Mouse (Mus musculus): ENCODE data around the gene Gbx1.

DNA sequence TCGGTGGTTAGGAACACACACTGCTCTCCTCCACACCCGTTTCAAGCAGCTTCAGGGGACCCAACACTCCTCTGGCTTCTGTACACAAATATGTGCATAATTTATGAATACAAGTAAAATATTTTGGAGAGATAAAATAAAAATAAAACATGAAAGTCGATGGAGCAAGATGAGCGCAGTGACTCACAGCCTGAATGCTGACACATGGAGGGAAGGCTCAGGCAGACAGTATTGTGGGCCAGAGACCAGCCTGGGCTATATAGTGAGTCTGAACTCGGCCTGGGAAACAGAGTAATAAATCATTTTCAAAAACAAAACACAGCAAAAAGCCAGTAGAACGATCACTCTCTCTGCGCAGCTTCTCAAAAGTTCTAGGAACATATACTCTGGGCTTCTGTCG is 5.6 kb downstream of the Gbx1 start:
- TF ChIP-seq GATA1 (IDR thresholded peaks at IDR 0.05; ENCODE audit: borderline replicate concordance, low read length) (no peak), FLI1 (IDR thresholded peaks at IDR 0.05; ENCODE audit: low read length) (no peak)

Measured in megakaryocyte, embryonic 14.5 days (primary cell).